Mouse (Mus musculus) hindbrain, embryonic 14.5 days (tissue): ENCODE results near the gene Chp1. TPM values are rescaled to one million over a fixed set of nuclear protein-coding genes. Genes with fewer than 3 reads are reported as not detected.

ENCODE experiments used
- ATAC-seq: fragments of 200-750 bp; cut with Nextera tagmentation; 2 replicates; pipeline ENCODE4 v1.8.0; 2017; ENCODE audit warnings: moderate number of reproducible peaks, mild to moderate bottlenecking, moderate TSS enrichment, moderate library complexity; ENCODE audit not compliant: low FRiP score
- DNase-seq: peaks from one replicate; pipeline ENCODE4 v3.0.0-alpha.2; 2015; ENCODE audit warnings: low spot score
- H3K27ac ChIP-seq: fragments of 300-500 bp; sonication (generic); 2 replicates; pipeline ENCODE4 v1.5.1; 2014; ENCODE audit warnings: mild to moderate bottlenecking, moderate library complexity
- H3K27me3 ChIP-seq: fragments of 300-500 bp; sonication (generic); 2 replicates; pipeline ENCODE4 v1.6.1; 2014; ENCODE audit warnings: mild to moderate bottlenecking, low read length, mixed read lengths; ENCODE audit not compliant: control insufficient read depth, insufficient read depth
- H3K36me3 ChIP-seq: fragments of 300-500 bp; sonication (generic); replicated peaks from 2 replicates; pipeline ENCODE4 v1.6.1; 2014; ENCODE audit not compliant: control insufficient read depth, insufficient read depth
- H3K4me1 ChIP-seq: fragments of 300-500 bp; sonication (generic); replicated peaks from 2 replicates; pipeline ENCODE4 v1.6.1; 2014; ENCODE audit warnings: antibody characterized with exemption, low read length, mixed read lengths; ENCODE audit not compliant: control insufficient read depth, insufficient read depth
- H3K4me2 ChIP-seq: fragments of 300-500 bp; sonication (generic); replicated peaks from 2 replicates; pipeline ENCODE4 v1.6.1; 2014; ENCODE audit warnings: mild to moderate bottlenecking, moderate library complexity
- H3K4me3 ChIP-seq: fragments of 300-500 bp; sonication (generic); replicated peaks from 2 replicates; pipeline ENCODE4 v1.5.1; 2014; ENCODE audit warnings: mild to moderate bottlenecking, low read length
- H3K9ac ChIP-seq: fragments of 300-500 bp; sonication (generic); 2 replicates; pipeline ENCODE4 v1.6.1; 2014
- H3K9me3 ChIP-seq: fragments of 300-500 bp; sonication (generic); 2 replicates; pipeline ENCODE4 v1.6.1; 2016; ENCODE audit warnings: low read length; ENCODE audit not compliant: control insufficient read depth
- WGBS: fragments of 180-500 bp; shearing (Covaris S2); extraction: QIAGEN DNeasy Blood & Tissue Kit; methylation state at CpG from one replicate; pipeline ENCODE4 v1.1.7; 2014; 5-methylcytosine and 5-hydroxymethylcytosine counted together
- polyA plus RNA-seq: library from polyadenylated mRNA; unstranded; fragments of >200 nt; fragmentation: Nextera tagmentation; extraction: Ambion mirVana; gene quantifications from 2 replicates; pipeline ENCODE4 v1.2.1, GENCODE M21; 2014

The Chp1 gene
- polyA plus RNA-seq, 1 experiment from 2014 or later, result 58.5 TPM

DNA sequence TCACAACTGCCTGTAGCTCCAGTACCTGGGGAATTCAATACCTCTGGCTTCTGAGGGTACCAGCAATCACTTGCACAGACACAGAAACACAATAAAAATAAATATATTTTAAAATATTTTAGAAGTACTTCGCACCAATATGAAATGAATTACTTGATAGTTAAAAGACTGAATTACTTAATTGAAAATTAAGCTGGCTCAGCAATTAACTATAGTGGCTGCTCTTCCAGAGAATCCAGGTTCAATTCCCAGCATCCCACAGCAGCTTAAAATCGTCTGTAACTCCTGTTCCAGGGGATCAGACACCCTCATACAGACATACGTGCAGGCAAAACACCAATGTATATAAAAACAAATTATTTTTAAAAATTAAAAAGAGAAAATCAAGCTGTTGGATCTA is 10.5 kb downstream of the Chp1 start:
- 91% methylated on average over 3 of the region's 3 CpGs for WGBS
- no peak for ATAC-seq
- H3K27ac ChIP-seq, result no peak overlapping the region
- H3K27me3 ChIP-seq, result no peaks in the 10 kb centered on the region
- no peaks in the 10 kb centered on the region for H3K9me3 ChIP-seq
- no peak overlapping the region for H3K9ac ChIP-seq
- no peak overlapping the region for H3K4me3 ChIP-seq
- peaks cover 2% of the 10 kb centered on the region for H3K36me3 ChIP-seq
- no peak overlapping the region for H3K4me2 ChIP-seq
- no peak for DNase-seq
- H3K4me1 ChIP-seq, result no peaks in the 10 kb centered on the region

GRCm38 (mm10) chr2:119558737-119559340 is 11.3 kb downstream of the Chp1 start:
- H3K36me3 ChIP-seq, result peaks cover 10% of the 10 kb centered on the region
- no peak overlapping the region for H3K4me2 ChIP-seq
- H3K27ac ChIP-seq, result no peak overlapping the region
- no peak for ATAC-seq
- H3K9ac ChIP-seq, result no peak overlapping the region
- H3K4me3 ChIP-seq, result no peak overlapping the region
- 81% methylated on average over 7 of the region's 7 CpGs for WGBS
- H3K27me3 ChIP-seq, result no peaks in the 10 kb centered on the region
- no peaks in the 10 kb centered on the region for H3K4me1 ChIP-seq
- no peak for DNase-seq
- H3K9me3 ChIP-seq, result no peaks in the 10 kb centered on the region

GRCm38 (mm10) chr2:119561794-119562193 is 14.3 kb downstream of the Chp1 start:
- no peak overlapping the region for H3K27ac ChIP-seq
- H3K9me3 ChIP-seq, result no peaks in the 10 kb centered on the region
- DNase-seq, result no peak
- no peak overlapping the region for H3K9ac ChIP-seq
- ATAC-seq, result no peak
- no peak overlapping the region for H3K4me2 ChIP-seq
- 89% methylated on average over 3 of the region's 3 CpGs for WGBS
- H3K36me3 ChIP-seq, result peaks cover 16% of the 10 kb centered on the region
- no peaks in the 10 kb centered on the region for H3K4me1 ChIP-seq
- H3K27me3 ChIP-seq, result no peaks in the 10 kb centered on the region
- H3K4me3 ChIP-seq, result no peak overlapping the region

DNA sequence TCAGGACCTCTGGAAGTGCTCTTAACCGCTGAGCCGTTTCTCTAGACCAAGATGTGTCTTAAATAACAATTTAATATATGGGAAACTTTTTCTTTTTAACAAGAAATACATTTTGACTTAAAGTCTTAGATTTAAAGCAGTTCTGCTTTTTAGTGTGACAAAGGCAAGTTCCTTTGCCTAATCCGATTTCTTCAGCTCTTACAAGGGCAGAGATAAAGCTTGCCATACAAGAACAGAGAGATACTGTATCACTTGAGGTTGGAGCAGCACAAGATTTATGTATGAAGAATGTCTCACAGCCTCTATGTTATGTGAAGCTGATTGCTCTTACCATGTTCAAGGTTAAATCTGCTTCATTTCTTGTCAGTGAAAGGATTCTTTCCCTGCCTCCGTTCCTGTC is 17.8 kb downstream of the Chp1 start:
- H3K36me3 ChIP-seq, result peaks cover 24% of the 10 kb centered on the region
- no peaks in the 10 kb centered on the region for H3K4me1 ChIP-seq
- no peaks in the 10 kb centered on the region for H3K27me3 ChIP-seq
- ATAC-seq (no peak), DNase-seq (no peak)
- H3K27ac ChIP-seq, result no peak overlapping the region
- H3K9ac ChIP-seq, result no peak overlapping the region
- H3K9me3 ChIP-seq, result no peaks in the 10 kb centered on the region
- H3K4me3 ChIP-seq, result no peak overlapping the region
- no peak overlapping the region for H3K4me2 ChIP-seq
- 92% methylated on average over 4 of the region's 4 CpGs for WGBS

GRCm38 (mm10) chr2:119566182-119566855 is 18.8 kb downstream of the Chp1 start:
- WGBS, result 90% methylated on average over 7 of the region's 7 CpGs
- Histone ChIP-seq H3K9ac (no peak overlapping the region), H3K9me3 (no peaks in the 10 kb centered on the region), H3K36me3 (peaks cover 24% of the 10 kb centered on the region), H3K27ac (no peak overlapping the region), H3K4me1 (no peaks in the 10 kb centered on the region), H3K4me2 (no peak overlapping the region), H3K27me3 (no peaks in the 10 kb centered on the region), H3K4me3 (no peak overlapping the region)
- DNase-seq (no peak), ATAC-seq (no peak)

DNA sequence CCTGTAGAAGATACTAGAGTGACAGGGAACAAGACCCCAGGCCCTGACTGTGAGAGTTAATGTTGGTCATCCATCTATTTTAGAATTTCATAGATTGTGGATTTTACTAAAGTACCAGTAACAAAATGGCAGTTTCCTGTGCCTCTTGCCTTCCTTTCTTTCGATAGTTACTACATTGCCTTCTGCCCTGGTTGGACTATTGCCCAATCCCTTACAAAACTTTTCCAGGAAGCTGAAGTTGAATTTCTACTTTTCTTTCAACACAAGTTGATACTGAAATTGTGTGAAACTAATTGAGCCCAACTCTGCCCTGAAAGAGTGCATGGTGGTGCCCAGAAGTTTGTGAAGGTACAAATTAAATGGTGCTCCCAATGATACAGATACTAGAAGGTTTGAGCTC is 25.0 kb downstream of the Chp1 start:
- Histone ChIP-seq H3K9me3 (no peaks in the 10 kb centered on the region), H3K27me3 (no peaks in the 10 kb centered on the region), H3K4me1 (no peaks in the 10 kb centered on the region), H3K9ac (no peak overlapping the region), H3K4me3 (no peak overlapping the region), H3K4me2 (no peak overlapping the region), H3K36me3 (peaks cover 42% of the 10 kb centered on the region), H3K27ac (no peak overlapping the region)
- ATAC-seq (no peak), DNase-seq (no peak)
- WGBS, result 100% methylated on average over 1 of the region's 1 CpGs

GRCm38 (mm10) chr2:119581571-119581970 is 34.1 kb downstream of the Chp1 start:
- Histone ChIP-seq H3K9ac (no peak overlapping the region), H3K4me2 (no peak overlapping the region), H3K27ac (no peak overlapping the region), H3K36me3 (peaks cover 40% of the 10 kb centered on the region), H3K9me3 (no peaks in the 10 kb centered on the region), H3K4me3 (no peak overlapping the region), H3K27me3 (no peaks in the 10 kb centered on the region), H3K4me1 (no peaks in the 10 kb centered on the region)
- 97% methylated on average over 3 of the region's 3 CpGs for WGBS
- DNase-seq, result no peak
- ATAC-seq, result no peak

GRCm38 (mm10) chr2:119583439-119583838 is 35.9 kb downstream of the Chp1 start:
- Histone ChIP-seq H3K9me3 (no peaks in the 10 kb centered on the region), H3K27ac (no peak overlapping the region), H3K27me3 (no peaks in the 10 kb centered on the region), H3K9ac (no peak overlapping the region), H3K4me3 (no peak overlapping the region), H3K4me2 (no peak overlapping the region), H3K4me1 (no peaks in the 10 kb centered on the region), H3K36me3 (peaks cover 40% of the 10 kb centered on the region)
- 85% methylated on average over 2 of the region's 2 CpGs for WGBS
- DNase-seq (no peak), ATAC-seq (no peak)

DNA sequence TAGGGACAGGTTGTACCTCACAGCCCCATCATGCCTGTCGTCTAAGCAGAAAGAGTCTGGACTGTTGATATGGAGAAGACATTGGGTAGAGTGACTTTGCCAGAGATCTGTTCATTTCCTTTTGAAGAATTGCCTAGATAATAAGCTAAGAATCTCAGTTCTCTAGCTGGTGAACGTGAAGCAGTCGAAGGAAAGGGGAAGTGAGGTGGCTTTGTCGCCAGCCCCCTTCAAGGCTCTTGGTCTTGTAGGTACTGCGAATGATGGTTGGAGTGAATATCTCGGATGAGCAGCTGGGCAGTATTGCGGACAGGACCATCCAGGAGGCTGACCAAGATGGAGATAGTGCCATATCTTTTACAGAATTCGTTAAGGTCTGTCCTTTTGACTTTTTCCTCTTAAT is 36.8 kb downstream of the Chp1 start:
- Histone ChIP-seq H3K27ac (no peak overlapping the region), H3K36me3 (peaks cover 33% of the 10 kb centered on the region), H3K9ac (no peak overlapping the region), H3K4me2 (no peak overlapping the region), H3K4me3 (no peak overlapping the region), H3K9me3 (no peaks in the 10 kb centered on the region), H3K4me1 (no peaks in the 10 kb centered on the region), H3K27me3 (no peaks in the 10 kb centered on the region)
- ATAC-seq, result no peak
- no peak for DNase-seq
- 92% methylated on average over 8 of the region's 8 CpGs for WGBS
